Mouse (Mus musculus) stomach, embryonic 14.5 days (tissue): ENCODE measurements around the gene Trpm3. TPM values are rescaled to one million over a fixed set of nuclear protein-coding genes. Genes with fewer than 3 reads are reported as not detected.

ENCODE experiments used
- ATAC-seq: fragments of 200-750 bp; cut with Nextera tagmentation; 2 replicates; pipeline ENCODE4 v1.8.0; 2017; ENCODE audit warnings: low read depth, moderate TSS enrichment; ENCODE audit not compliant: insufficient number of reproducible peaks, insufficient read depth, low FRiP score
- H3K27ac ChIP-seq: fragments of 300-500 bp; sonication (generic); 2 replicates; pipeline ENCODE4 v1.5.1; 2014; ENCODE audit warnings: mild to moderate bottlenecking, low read length, moderate library complexity, mixed read lengths
- H3K27me3 ChIP-seq: fragments of 300-500 bp; sonication (generic); 2 replicates; pipeline ENCODE4 v1.6.1; 2014; ENCODE audit warnings: low read length, control low read depth, mixed read lengths; ENCODE audit not compliant: control insufficient read depth, insufficient read depth
- H3K36me3 ChIP-seq: fragments of 300-500 bp; sonication (generic); 2 replicates; pipeline ENCODE4 v1.6.1; 2014; ENCODE audit warnings: mild to moderate bottlenecking, control low read depth, low read length, moderate library complexity, mixed read lengths; ENCODE audit not compliant: control insufficient read depth, insufficient read depth
- H3K4me1 ChIP-seq: fragments of 300-500 bp; sonication (generic); 2 replicates; pipeline ENCODE4 v1.6.1; 2014; ENCODE audit warnings: low read length, control low read depth, mixed read lengths; ENCODE audit not compliant: control insufficient read depth, insufficient read depth
- H3K4me2 ChIP-seq: fragments of 300-500 bp; sonication (generic); replicated peaks from 2 replicates; pipeline ENCODE4 v1.6.1; 2014; ENCODE audit warnings: low read depth, low read length, control low read depth
- H3K4me3 ChIP-seq: fragments of 300-500 bp; sonication (generic); 2 replicates; pipeline ENCODE4 v1.5.1; 2014; ENCODE audit warnings: low read depth, low read length, control low read depth
- H3K9ac ChIP-seq: fragments of 300-500 bp; sonication (generic); replicated peaks from 2 replicates; pipeline ENCODE4 v1.6.1; 2014; ENCODE audit warnings: low read depth, mild to moderate bottlenecking, control low read depth, low read length, moderate library complexity, mixed read lengths
- H3K9me3 ChIP-seq: fragments of 300-500 bp; sonication (generic); 2 replicates; pipeline ENCODE4 v1.6.1; 2016; ENCODE audit warnings: low read depth, low read length, control low read depth; ENCODE audit not compliant: control insufficient read depth
- WGBS: fragments of 180-500 bp; shearing (Covaris S2); extraction: QIAGEN DNeasy Blood & Tissue Kit; methylation state at CpG from one replicate; pipeline ENCODE4 v1.1.7; 2014; 5-methylcytosine and 5-hydroxymethylcytosine counted together
- polyA plus RNA-seq: library from polyadenylated mRNA; unstranded; fragments of >200 nt; fragmentation: Nextera tagmentation; extraction: Ambion mirVana; gene quantifications from 2 replicates; pipeline ENCODE4 v1.2.1, GENCODE M21; 2014

Gene Trpm3
- polyA plus RNA-seq, 1 experiment from 2014 or later, result 0.97 TPM

DNA sequence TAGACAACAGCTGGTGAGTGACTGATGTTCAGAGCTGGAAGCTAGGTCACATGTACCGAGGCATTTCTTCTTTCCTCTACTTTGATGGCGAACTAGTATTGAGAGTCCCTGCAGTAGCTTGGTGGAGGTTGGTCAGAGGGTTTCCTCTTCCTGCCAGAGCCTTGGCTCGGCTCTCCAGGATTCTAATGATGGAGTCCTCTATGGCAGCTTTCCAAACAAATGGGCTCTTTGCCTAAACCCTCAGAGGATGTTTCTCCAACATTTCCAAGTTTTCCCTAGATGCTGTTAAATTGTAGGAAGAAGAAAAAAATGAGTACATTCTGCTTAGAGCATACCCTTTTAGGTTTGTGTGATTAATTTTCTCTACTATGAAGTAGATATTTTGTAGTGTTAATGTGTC lies 6.2 kb upstream of the Trpm3 start:
- no peak overlapping the region for H3K9ac ChIP-seq
- no peak for ATAC-seq
- 59% methylated on average over 3 of the region's 3 CpGs for WGBS
- H3K4me3 ChIP-seq, result no peak overlapping the region
- no peaks in the 10 kb centered on the region for H3K4me1 ChIP-seq
- H3K27ac ChIP-seq, result no peak overlapping the region
- no peaks in the 10 kb centered on the region for H3K9me3 ChIP-seq
- no peaks in the 10 kb centered on the region for H3K27me3 ChIP-seq
- H3K4me2 ChIP-seq, result no peak overlapping the region
- no peaks in the 10 kb centered on the region for H3K36me3 ChIP-seq

DNA sequence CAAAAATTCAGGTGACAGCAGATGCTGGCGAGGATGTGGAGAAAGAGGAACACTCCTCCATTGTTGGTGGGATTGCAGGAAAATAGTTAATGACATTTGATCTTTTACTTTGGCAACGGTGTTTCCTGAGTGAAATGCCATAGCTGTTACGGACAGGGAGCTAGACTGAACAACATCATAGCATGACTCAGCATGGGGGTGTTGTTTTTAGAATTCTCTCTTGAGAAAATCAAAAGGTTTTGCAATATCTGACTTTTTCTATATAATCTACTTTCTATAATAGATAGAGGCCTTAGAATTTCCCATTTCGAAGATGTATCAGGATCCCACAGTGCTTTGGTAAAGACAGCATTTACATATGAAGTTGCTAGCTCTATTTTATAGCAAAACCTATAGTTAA lies 39.7 kb downstream of the Trpm3 start:
- H3K27ac ChIP-seq, result no peak overlapping the region
- H3K4me3 ChIP-seq, result no peak overlapping the region
- H3K4me1 ChIP-seq, result no peaks in the 10 kb centered on the region
- ATAC-seq, result no peak
- H3K4me2 ChIP-seq, result no peak overlapping the region
- H3K36me3 ChIP-seq, result no peaks in the 10 kb centered on the region
- 86% methylated on average over 4 of the region's 4 CpGs for WGBS
- no peaks in the 10 kb centered on the region for H3K9me3 ChIP-seq
- H3K9ac ChIP-seq, result no peak overlapping the region
- no peaks in the 10 kb centered on the region for H3K27me3 ChIP-seq

DNA sequence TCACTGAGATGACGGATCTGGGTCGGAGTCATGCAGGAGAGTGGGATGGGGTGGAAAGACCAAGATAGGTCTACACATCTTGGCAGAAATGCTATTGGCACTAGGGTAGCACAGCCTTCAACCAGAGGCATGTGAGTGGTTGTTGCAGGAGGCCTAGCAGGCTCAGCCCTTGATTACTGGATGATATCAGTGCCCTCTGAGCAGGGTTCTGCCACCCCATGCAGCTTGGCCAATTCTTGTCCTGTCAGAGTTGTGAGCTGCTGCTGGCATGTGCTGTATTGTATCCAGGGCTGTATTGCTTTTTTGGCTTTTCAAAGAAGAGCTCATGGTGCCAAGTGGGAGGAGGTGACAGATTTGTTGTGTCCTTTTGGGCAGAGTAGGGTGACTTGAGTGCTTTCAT lies 40.2 kb downstream of the Trpm3 start:
- no peaks in the 10 kb centered on the region for H3K36me3 ChIP-seq
- no peak overlapping the region for H3K4me3 ChIP-seq
- no peak overlapping the region for H3K27ac ChIP-seq
- no peak overlapping the region for H3K9ac ChIP-seq
- WGBS, result 99% methylated on average over 2 of the region's 2 CpGs
- H3K27me3 ChIP-seq, result no peaks in the 10 kb centered on the region
- H3K4me1 ChIP-seq, result no peaks in the 10 kb centered on the region
- ATAC-seq, result no peak
- H3K9me3 ChIP-seq, result no peaks in the 10 kb centered on the region
- no peak overlapping the region for H3K4me2 ChIP-seq

DNA sequence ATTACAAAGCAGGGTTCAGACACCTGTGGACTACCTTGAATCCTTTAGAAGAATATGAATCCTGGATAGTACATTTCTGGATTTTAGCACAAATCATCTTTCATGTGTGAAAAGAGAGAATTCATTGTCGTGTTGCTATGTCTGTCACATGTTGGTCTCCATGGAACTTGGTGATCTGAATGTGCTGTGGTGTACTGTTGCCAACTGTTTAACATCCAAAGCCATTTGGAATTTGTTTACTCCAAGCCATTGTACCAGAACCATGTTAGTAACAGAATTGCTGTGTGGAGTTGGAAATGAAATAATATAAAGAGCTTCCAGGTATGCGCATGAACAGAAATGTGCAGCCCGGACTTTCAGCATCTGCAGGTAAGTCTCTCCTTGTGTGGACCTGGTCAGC lies 41.3 kb downstream of the Trpm3 start:
- H3K4me3 ChIP-seq, result no peak overlapping the region
- no peak overlapping the region for H3K27ac ChIP-seq
- H3K9me3 ChIP-seq, result no peaks in the 10 kb centered on the region
- H3K36me3 ChIP-seq, result no peaks in the 10 kb centered on the region
- H3K4me2 ChIP-seq, result no peak overlapping the region
- H3K4me1 ChIP-seq, result no peaks in the 10 kb centered on the region
- no peak overlapping the region for H3K9ac ChIP-seq
- H3K27me3 ChIP-seq, result no peaks in the 10 kb centered on the region
- 84% methylated on average over 3 of the region's 3 CpGs for WGBS
- ATAC-seq, result no peak

DNA sequence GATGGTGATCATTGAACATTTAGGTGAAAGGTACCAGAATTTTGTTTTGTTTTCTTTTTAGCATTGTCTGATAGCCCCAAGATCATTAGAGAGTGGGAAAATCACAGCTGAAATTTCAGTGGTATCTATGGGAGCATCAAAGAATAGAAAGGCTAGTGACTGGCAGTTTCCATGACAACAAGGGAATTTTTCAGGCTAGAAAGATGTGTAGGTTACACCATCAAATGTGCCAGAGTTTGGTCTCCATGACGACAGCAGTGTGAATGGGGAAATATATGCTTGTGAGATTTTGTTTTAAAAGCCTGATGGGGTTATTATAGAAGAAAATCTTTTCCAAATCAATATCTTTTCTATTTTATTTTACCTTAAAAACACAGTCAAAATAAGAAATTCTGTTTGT lies 50.9 kb downstream of the Trpm3 start:
- H3K36me3 ChIP-seq, result no peaks in the 10 kb centered on the region
- WGBS, result 74% methylated on average over 1 of the region's 1 CpGs
- H3K27ac ChIP-seq, result no peak overlapping the region
- ATAC-seq, result no peak
- no peaks in the 10 kb centered on the region for H3K9me3 ChIP-seq
- H3K4me1 ChIP-seq, result no peaks in the 10 kb centered on the region
- H3K9ac ChIP-seq, result no peak overlapping the region
- no peak overlapping the region for H3K4me2 ChIP-seq
- H3K27me3 ChIP-seq, result no peaks in the 10 kb centered on the region
- no peak overlapping the region for H3K4me3 ChIP-seq

DNA sequence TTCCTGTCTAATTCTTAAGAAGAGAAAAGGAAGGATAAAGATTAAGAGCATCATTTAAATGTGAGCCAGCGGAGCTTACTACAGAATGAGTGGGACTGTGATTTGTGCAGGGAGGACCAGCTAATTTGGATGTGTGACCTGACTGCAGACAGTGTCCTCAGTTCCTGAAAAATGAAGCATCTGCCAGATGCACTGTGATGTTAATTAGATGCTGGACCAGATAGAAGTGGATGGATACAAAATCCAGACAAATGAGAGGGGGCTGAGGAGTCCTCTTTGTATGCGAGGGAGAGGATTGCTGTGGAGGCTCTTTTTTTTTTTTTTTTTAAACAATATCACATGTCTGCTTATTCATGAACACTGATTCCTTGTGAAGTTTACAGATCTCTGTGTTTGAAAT lies 83.7 kb downstream of the Trpm3 start:
- no peak for ATAC-seq
- Histone ChIP-seq H3K9me3 (no peaks in the 10 kb centered on the region), H3K4me3 (no peak overlapping the region), H3K27me3 (no peaks in the 10 kb centered on the region), H3K36me3 (no peaks in the 10 kb centered on the region), H3K4me2 (no peak overlapping the region), H3K4me1 (no peaks in the 10 kb centered on the region), H3K27ac (no peak overlapping the region), H3K9ac (no peak overlapping the region)
- 66% methylated on average over 2 of the region's 2 CpGs for WGBS

DNA sequence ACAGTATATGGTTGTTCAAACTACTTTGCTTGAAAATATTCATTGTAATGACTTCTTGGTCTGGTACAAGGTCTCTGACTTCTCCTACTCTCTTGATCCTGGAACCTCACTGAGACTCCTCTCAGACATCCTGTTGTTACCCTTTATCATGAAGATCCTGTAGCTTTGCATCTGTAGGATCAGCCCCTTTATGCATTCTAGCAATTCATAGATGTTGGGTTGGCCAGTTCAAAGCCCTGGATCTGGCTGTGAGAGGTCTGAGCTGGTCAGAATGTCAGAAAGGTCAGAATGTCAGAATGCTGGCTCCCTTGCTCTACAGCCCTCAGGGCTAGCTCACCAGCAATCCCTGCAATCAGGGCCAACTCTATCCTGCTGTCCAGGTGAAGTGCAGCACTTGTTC lies 95.3 kb downstream of the Trpm3 start:
- ATAC-seq, result no peak

DNA sequence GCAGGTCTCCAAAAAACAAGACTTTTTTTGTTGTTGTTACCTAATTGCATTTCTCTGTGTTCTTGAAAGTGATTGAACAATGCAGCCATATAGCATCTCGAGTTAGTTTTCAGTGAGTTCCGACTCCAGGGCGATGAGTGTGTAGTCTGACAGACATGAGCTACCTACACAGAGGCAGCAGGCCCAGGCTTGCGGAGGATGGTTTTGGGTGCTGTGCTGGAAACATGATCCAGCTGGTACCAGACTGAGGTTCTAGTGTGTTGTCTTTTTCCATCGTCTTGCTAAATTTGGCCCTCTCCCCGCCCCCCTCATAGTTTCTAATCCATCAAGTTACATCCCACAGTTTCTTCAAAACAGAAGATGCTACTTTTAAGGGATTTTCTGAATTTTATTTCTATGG lies 110.2 kb downstream of the Trpm3 start:
- no peaks in the 10 kb centered on the region for H3K4me1 ChIP-seq
- no peaks in the 10 kb centered on the region for H3K9me3 ChIP-seq
- 78% methylated on average over 6 of the region's 6 CpGs for WGBS
- no peak overlapping the region for H3K4me3 ChIP-seq
- no peak overlapping the region for H3K4me2 ChIP-seq
- no peak overlapping the region for H3K9ac ChIP-seq
- H3K27ac ChIP-seq, result no peak overlapping the region
- no peaks in the 10 kb centered on the region for H3K27me3 ChIP-seq
- ATAC-seq, result no peak
- no peaks in the 10 kb centered on the region for H3K36me3 ChIP-seq

More for the DNA sequence above, 95.3 kb downstream of the Trpm3 start:
- no peak overlapping the region for H3K4me3 ChIP-seq
- H3K4me2 ChIP-seq, result no peak overlapping the region
- no peaks in the 10 kb centered on the region for H3K36me3 ChIP-seq
- H3K9ac ChIP-seq, result no peak overlapping the region
- H3K27me3 ChIP-seq, result no peaks in the 10 kb centered on the region
- H3K27ac ChIP-seq, result no peak overlapping the region
- no peaks in the 10 kb centered on the region for H3K4me1 ChIP-seq
- no peaks in the 10 kb centered on the region for H3K9me3 ChIP-seq

DNA sequence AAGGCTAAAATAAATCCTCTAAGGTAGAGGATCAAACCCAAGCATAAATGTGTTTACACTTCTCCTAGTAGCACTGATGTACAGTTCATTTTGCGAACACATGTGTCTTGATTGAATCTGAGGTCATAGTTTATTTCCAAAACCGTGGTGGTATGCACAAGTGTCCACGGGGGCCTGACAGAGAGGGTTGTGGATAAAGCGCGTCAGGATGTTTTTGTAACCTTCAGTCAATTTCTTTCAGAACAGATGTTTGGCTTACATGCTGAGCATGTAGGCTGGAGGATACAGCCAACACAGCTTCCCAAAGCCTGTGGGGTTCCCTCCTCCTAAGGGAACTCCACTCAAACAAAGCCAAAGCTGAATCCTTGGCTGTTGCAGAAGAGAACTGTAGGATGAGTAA lies 134.1 kb downstream of the Trpm3 start:
- H3K9ac ChIP-seq, result no peak overlapping the region
- H3K27ac ChIP-seq, result no peak overlapping the region
- WGBS, result 33% methylated on average over 5 of the region's 5 CpGs
- H3K4me1 ChIP-seq, result no peaks in the 10 kb centered on the region
- no peak for ATAC-seq
- H3K27me3 ChIP-seq, result no peaks in the 10 kb centered on the region
- H3K9me3 ChIP-seq, result no peaks in the 10 kb centered on the region
- no peak overlapping the region for H3K4me3 ChIP-seq
- no peak overlapping the region for H3K4me2 ChIP-seq
- H3K36me3 ChIP-seq, result no peaks in the 10 kb centered on the region
